Mouse (Mus musculus) heart, postnatal 0 days (tissue): ENCODE measurements around the gene Pabpc1l. TPM values are rescaled to one million over a fixed set of nuclear protein-coding genes. Genes with fewer than 3 reads are reported as not detected.

Experiments
- ATAC-seq: fragments of 200-750 bp; cut with Nextera tagmentation; 2 replicates; pipeline ENCODE4 v1.8.0; 2017; ENCODE audit warnings: low read depth, moderate number of reproducible peaks, moderate library complexity; ENCODE audit not compliant: insufficient read depth
- DNase-seq: peaks from one replicate; pipeline ENCODE4 v3.0.0-alpha.2; 2016; ENCODE audit warnings: low spot score
- H3K27ac ChIP-seq: fragments of 300-500 bp; sonication (generic); 2 replicates; pipeline ENCODE4 v1.5.1; 2014; ENCODE audit warnings: low read depth, mild to moderate bottlenecking
- H3K27me3 ChIP-seq: fragments of 300-500 bp; sonication (generic); 2 replicates; pipeline ENCODE4 v1.6.1; 2014; ENCODE audit warnings: low read length, mixed read lengths; ENCODE audit not compliant: control insufficient read depth, insufficient read depth
- H3K36me3 ChIP-seq: fragments of 300-500 bp; sonication (generic); replicated peaks from 2 replicates; pipeline ENCODE4 v1.6.1; 2014; ENCODE audit warnings: low read length, mixed read lengths; ENCODE audit not compliant: control insufficient read depth, insufficient read depth
- H3K4me1 ChIP-seq: fragments of 300-500 bp; sonication (generic); 2 replicates; pipeline ENCODE4 v1.6.1; 2014; ENCODE audit warnings: antibody characterized with exemption; ENCODE audit not compliant: control insufficient read depth, insufficient read depth
- H3K4me2 ChIP-seq: fragments of 300-500 bp; sonication (generic); 2 replicates; pipeline ENCODE4 v1.6.1; 2014; ENCODE audit warnings: low read depth, mild to moderate bottlenecking, low read length, moderate library complexity
- H3K4me3 ChIP-seq: fragments of 300-500 bp; sonication (generic); 2 replicates; pipeline ENCODE4 v1.5.1; 2014; ENCODE audit warnings: low read depth, low read length
- H3K9ac ChIP-seq: fragments of 300-500 bp; sonication (generic); replicated peaks from 2 replicates; pipeline ENCODE4 v1.6.1; 2014; ENCODE audit warnings: low read depth, low read length, mixed read lengths
- H3K9me3 ChIP-seq: fragments of 300-500 bp; sonication (generic); replicated peaks from 2 replicates; pipeline ENCODE4 v1.6.1; 2016; ENCODE audit warnings: low read length; ENCODE audit not compliant: control insufficient read depth
- CTCF ChIP-seq: IDR thresholded peaks from 2 replicates; pipeline ENCODE4 v1.5.1; 2016; ENCODE audit warnings: antibody characterized with exemption, control low read depth, low read depth
- EP300 ChIP-seq: IDR thresholded peaks from 2 replicates; pipeline ENCODE4 v1.6.1; 2016; ENCODE audit warnings: antibody characterized with exemption, low read depth
- WGBS: fragments of 180-500 bp; shearing (Covaris S2); extraction: QIAGEN DNeasy Blood & Tissue Kit; methylation state at CpG from one replicate; pipeline ENCODE4 v1.1.7; 2014; 5-methylcytosine and 5-hydroxymethylcytosine counted together
- polyA plus RNA-seq: library from polyadenylated mRNA; unstranded; fragments of >200 nt; fragmentation: Nextera tagmentation; extraction: Ambion mirVana; gene quantifications from 2 replicates; pipeline ENCODE4 v1.2.1, GENCODE M21; 2015
- total RNA-seq: library from RNA; depleted of rRNA; stranded (reverse); fragments of >200 nt; gene quantifications from 2 replicates; pipeline ENCODE4 v1.2.3, GENCODE M21; 2014; ENCODE audit warnings: low replicate concordance

Pabpc1l gene
- total and polyA plus RNA-seq, 2 experiments from 2014 or later, result 0.56 TPM; not detected in 1

GRCm38 (mm10) chr2:164032973-164033372, 7.7 kb downstream of the Pabpc1l start:
- ATAC-seq (no peak), DNase-seq (no peak)
- TF ChIP-seq EP300 (no peak), CTCF (no peak)
- peaks cover 4% of the 10 kb centered on the region for H3K4me1 ChIP-seq
- WGBS, result 91% methylated on average over 3 of the region's 3 CpGs
- 0 out of 2 replicates have a peak, but pooled peaks cover 4% of the 10 kb centered on the region for H3K9me3 ChIP-seq
- no peak overlapping the region for H3K27ac ChIP-seq
- no peak overlapping the region for H3K4me2 ChIP-seq
- no peaks in the 10 kb centered on the region for H3K27me3 ChIP-seq
- no peaks in the 10 kb centered on the region for H3K36me3 ChIP-seq
- no peak overlapping the region for H3K9ac ChIP-seq
- no peak overlapping the region for H3K4me3 ChIP-seq

- Histone ChIP-seq H3K4me3 (no peak overlapping the region), H3K4me2 (no peak overlapping the region), H3K27me3 (0 out of 2 replicates have a peak, but pooled peaks cover 6% of the 10 kb centered on the region), H3K9me3 (0 out of 2 replicates have a peak, but pooled peaks cover 4% of the 10 kb centered on the region), H3K9ac (no peak overlapping the region), H3K27ac (no peak overlapping the region), H3K4me1 (0 out of 2 replicates have a peak, but pooled peaks cover 3% of the 10 kb centered on the region), H3K36me3 (no peaks in the 10 kb centered on the region)
- 24% methylated on average over 10 of the region's 10 CpGs for WGBS
- ATAC-seq (peak; percentile 60), DNase-seq (peak; percentile 16)
- TF ChIP-seq CTCF (peak; percentile 45), EP300 (no peak)
Observed at GRCm38 (mm10) chr2:164036520-164037019, 11.3 kb downstream of the Pabpc1l start.

DNA sequence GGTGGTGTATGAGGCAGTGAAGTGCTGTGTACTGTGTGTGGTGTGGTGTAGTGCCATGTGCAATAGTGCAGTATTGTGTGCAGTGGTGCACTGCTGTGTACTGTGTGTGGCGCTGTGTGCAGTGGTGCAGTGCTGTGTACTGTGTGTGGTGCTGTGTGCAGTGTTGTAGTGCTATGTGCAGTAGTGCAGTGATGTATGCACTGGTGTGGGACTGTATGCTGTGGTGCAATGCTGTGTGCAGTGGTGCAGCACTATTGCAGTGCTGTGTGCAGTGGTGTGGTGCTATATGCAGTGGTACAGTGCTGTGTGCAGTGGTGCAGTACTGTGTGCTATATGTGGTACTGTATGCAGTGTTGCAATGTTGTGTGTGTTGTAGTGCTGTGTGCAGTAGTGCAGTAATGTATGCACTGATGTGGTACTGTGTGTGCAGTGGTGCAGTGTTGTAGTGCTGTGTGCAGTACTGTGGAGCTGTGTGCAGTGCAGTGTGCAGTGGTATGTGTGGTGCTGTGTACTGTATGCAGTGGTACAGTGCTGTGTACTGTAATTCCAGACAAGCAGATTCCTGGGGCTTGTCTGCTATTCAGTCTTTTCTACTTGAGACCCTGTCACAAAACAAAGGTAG, 13.3 kb downstream of the Pabpc1l start:
- no peak for ATAC-seq
- H3K9ac ChIP-seq, result no peak overlapping the region
- 88% methylated on average over 1 of the region's 1 CpGs for WGBS

GRCm38 (mm10) chr2:164040949-164041348, 15.7 kb downstream of the Pabpc1l start:
- H3K27ac ChIP-seq, result no peak overlapping the region
- DNase-seq (no peak), ATAC-seq (no peak)
- 88% methylated on average over 6 of the region's 6 CpGs for WGBS
- H3K4me1 ChIP-seq, result 0 out of 2 replicates have a peak, but pooled peaks cover 3% of the 10 kb centered on the region
- H3K9me3 ChIP-seq, result no peaks in the 10 kb centered on the region
- no peaks in the 10 kb centered on the region for H3K36me3 ChIP-seq
- H3K27me3 ChIP-seq, result 0 out of 2 replicates have a peak, but pooled peaks cover 12% of the 10 kb centered on the region
- no peak overlapping the region for H3K4me3 ChIP-seq
- TF ChIP-seq EP300 (no peak), CTCF (no peak)
- H3K4me2 ChIP-seq, result no peak overlapping the region
- H3K9ac ChIP-seq, result no peak overlapping the region

More for the DNA sequence above, 13.3 kb downstream of the Pabpc1l start:
- Histone ChIP-seq H3K36me3 (no peaks in the 10 kb centered on the region), H3K27ac (no peak overlapping the region), H3K4me2 (no peak overlapping the region), H3K9me3 (no peaks in the 10 kb centered on the region), H3K4me1 (0 out of 2 replicates have a peak, but pooled peaks cover 3% of the 10 kb centered on the region), H3K4me3 (no peak overlapping the region), H3K27me3 (0 out of 2 replicates have a peak, but pooled peaks cover 12% of the 10 kb centered on the region)
- no peak for TF ChIP-seq CTCF
- no peak for TF ChIP-seq EP300
- no peak for DNase-seq

DNA sequence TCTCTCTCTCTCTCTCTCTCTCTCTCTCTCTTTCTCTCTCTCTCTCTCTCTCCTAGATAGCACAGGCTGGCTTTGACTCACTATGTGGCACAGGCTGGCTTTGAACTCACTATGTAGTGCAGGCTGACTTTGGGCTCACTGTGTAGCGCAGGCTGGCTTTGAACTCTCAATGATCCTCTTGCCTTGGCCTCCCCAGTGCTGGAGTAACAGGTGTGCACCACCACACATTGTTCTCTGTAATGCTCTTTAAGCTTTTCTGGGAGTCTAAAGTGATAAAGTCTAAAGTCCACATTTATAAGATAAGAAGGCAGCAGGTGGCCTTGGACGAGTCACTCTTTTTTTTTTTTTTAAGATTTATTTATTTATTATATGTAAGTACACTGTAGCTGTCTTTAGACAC, 16.3 kb downstream of the Pabpc1l start:
- Histone ChIP-seq H3K4me3 (no peak overlapping the region), H3K27me3 (0 out of 2 replicates have a peak, but pooled peaks cover 12% of the 10 kb centered on the region), H3K4me1 (0 out of 2 replicates have a peak, but pooled peaks cover 3% of the 10 kb centered on the region), H3K36me3 (no peaks in the 10 kb centered on the region), H3K9ac (no peak overlapping the region), H3K4me2 (no peak overlapping the region), H3K9me3 (no peaks in the 10 kb centered on the region), H3K27ac (no peak overlapping the region)
- TF ChIP-seq CTCF, result no peak
- WGBS, result 84% methylated on average over 2 of the region's 2 CpGs
- DNase-seq, result no peak
- ATAC-seq, result no peak

DNA sequence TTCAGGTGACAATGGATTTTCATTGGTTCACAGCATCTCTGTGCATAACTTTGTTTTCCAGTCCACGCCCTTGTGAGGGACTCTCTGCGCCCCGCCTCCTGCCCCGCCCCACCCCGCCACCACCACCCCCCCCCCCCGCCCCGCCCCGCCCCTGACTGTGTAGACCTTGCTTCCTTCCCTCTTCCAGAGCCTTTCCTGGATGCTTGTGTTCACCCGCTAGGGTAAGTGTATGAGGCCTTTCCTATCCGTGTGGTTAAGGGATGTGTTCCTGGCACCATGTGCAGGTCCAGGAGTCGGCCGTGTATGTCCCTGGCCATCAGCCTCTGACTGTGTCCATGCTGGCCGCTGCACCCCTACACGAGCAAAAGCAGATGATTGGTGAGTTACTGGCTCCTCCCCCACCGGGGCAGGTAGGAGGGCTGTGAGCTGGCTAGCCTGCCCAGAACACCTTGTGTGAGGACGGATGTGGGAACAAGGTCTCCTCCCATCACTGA, 22.0 kb downstream of the Pabpc1l start:
- no peak for DNase-seq

More for the DNA sequence above, 22.0 kb downstream of the Pabpc1l start:
- no peaks in the 10 kb centered on the region for H3K4me1 ChIP-seq
- no peak overlapping the region for H3K4me3 ChIP-seq
- H3K4me2 ChIP-seq, result peak overlapping the region; percentile 36
- no peak overlapping the region for H3K27ac ChIP-seq
- ATAC-seq, result peak; percentile 55
- peaks cover 16% of the 10 kb centered on the region; the same call in 1 of the 2 replicates for H3K27me3 ChIP-seq
- H3K36me3 ChIP-seq, result peaks cover 1% of the 10 kb centered on the region; the same call in 1 of the 2 replicates
- no peaks in the 10 kb centered on the region for H3K9me3 ChIP-seq
- WGBS, result 14% methylated on average over 10 of the region's 16 CpGs
- TF ChIP-seq EP300 (no peak), CTCF (no peak)
- no peak overlapping the region for H3K9ac ChIP-seq
